Comparison of ENCODE assay signal across 44 mouse cellular contexts in genomic region chr11:53403638-53404037, GRCm38 (mm10). TPM values are rescaled to one million over a fixed set of nuclear protein-coding genes. Genes with fewer than 3 reads are reported as not detected.
"Had no signal": no experiment of that assay in that cellular context is flagged by ENCODE, and none has a peak within 500 bp of the region (broad histone marks: within the 10 kb centered on the region; RNA-seq: fewer than 3 reads in every experiment).

No protein-coding gene starts in this region.

- H3K9me3 ChIP-seq: limb, embryonic 10.5 days; limb, embryonic 12.5 days; limb, embryonic 13.5 days; limb, embryonic 15.5 days; liver, embryonic 12.5 days; liver, embryonic 13.5 days; liver, embryonic 15.5 days; lung, embryonic 15.5 days; megakaryocyte, embryonic 14.5 days; midbrain, embryonic 10.5 days; midbrain, embryonic 12.5 days; midbrain, embryonic 13.5 days; midbrain, embryonic 15.5 days; neural tube, embryonic 12.5 days had no signal

- H3K27me3 ChIP-seq: limb, embryonic 12.5 days; limb, embryonic 13.5 days; limb, embryonic 15.5 days; liver, embryonic 12.5 days; liver, embryonic 13.5 days; liver, embryonic 15.5 days; lung, embryonic 15.5 days; megakaryocyte, embryonic 14.5 days; midbrain, embryonic 12.5 days; midbrain, embryonic 13.5 days; midbrain, embryonic 15.5 days; neural tube, embryonic 12.5 days had no signal

- H3K9ac ChIP-seq: limb, embryonic 12.5 days; limb, embryonic 13.5 days; limb, embryonic 15.5 days; liver, embryonic 12.5 days; liver, embryonic 13.5 days; liver, embryonic 14.5 days; liver, embryonic 15.5 days; liver, postnatal 0 days; lung, embryonic 14.5 days; lung, embryonic 15.5 days; midbrain, embryonic 12.5 days; midbrain, embryonic 13.5 days; midbrain, embryonic 15.5 days; neural tube, embryonic 12.5 days had no signal

- H3K27ac ChIP-seq: limb, embryonic 10.5 days; limb, embryonic 12.5 days; limb, embryonic 13.5 days; limb, embryonic 15.5 days; liver, embryonic 12.5 days; liver, embryonic 13.5 days; liver, embryonic 14.5 days; liver, embryonic 15.5 days; lung, embryonic 15.5 days; macrophage; midbrain, embryonic 10.5 days; midbrain, embryonic 12.5 days; midbrain, embryonic 13.5 days; midbrain, embryonic 15.5 days; neural tube, embryonic 12.5 days had no signal

- H3K4me1 ChIP-seq: limb, embryonic 10.5 days; limb, embryonic 12.5 days; limb, embryonic 13.5 days; limb, embryonic 15.5 days; lung, embryonic 15.5 days; midbrain, embryonic 10.5 days; midbrain, embryonic 12.5 days; midbrain, embryonic 13.5 days; midbrain, embryonic 15.5 days; neural tube, embryonic 12.5 days had no signal

- H3K4me3 ChIP-seq: limb, embryonic 10.5 days; limb, embryonic 12.5 days; limb, embryonic 13.5 days; limb, embryonic 15.5 days; liver, embryonic 12.5 days; liver, embryonic 13.5 days; liver, embryonic 15.5 days; lung, embryonic 15.5 days; megakaryocyte, embryonic 14.5 days; midbrain, embryonic 10.5 days; midbrain, embryonic 12.5 days; midbrain, embryonic 13.5 days; midbrain, embryonic 15.5 days; myocyte; neural tube, embryonic 12.5 days had no signal

- DNase-seq: left cerebral cortex, postnatal 4 days; liver; liver, embryonic 13.5 days; liver, postnatal 0 days; lung, adult 18-20 months; lung, adult 2 months; lung, embryonic 14.5 days; lung, postnatal 10 days; lung, postnatal 14 days; lung, postnatal 36 days; lung, postnatal 4 days; midbrain, embryonic 14.5 days had no signal

RNA-seq across cellular contexts. Expression of gene Leap2, which starts 19.3 kb away (rescaled TPM):
- total RNA-seq: left cerebral cortex, postnatal 10 days; left cerebral cortex, postnatal 14 days; left cerebral cortex, postnatal 25 days; left cerebral cortex, postnatal 36 days; left cerebral cortex, postnatal 4 days; megakaryocyte progenitor cell, adult 5-6 weeks; megakaryocyte, adult 5-6 weeks; midbrain, postnatal 0 days; monocyte, adult 5-6 weeks had no signal
- polyA plus RNA-seq: limb, embryonic 10.5 days; limb, embryonic 11.5 days; limb, embryonic 14.5 days; limb, embryonic 15.5 days; lung, adult 2 months; lung, embryonic 14.5 days; lung, embryonic 15.5 days; lung, embryonic 16.5 days; lung, postnatal 0 days; macrophage; midbrain, embryonic 10.5 days; midbrain, embryonic 12.5 days; midbrain, embryonic 13.5 days; midbrain, embryonic 14.5 days; midbrain, embryonic 16.5 days; midbrain, postnatal 0 days; myocyte; neural tube, embryonic 11.5 days; neural tube, embryonic 12.5 days had no signal

RNA-seq across cellular contexts. Expression of gene Gdf9, which starts 27.2 kb away (rescaled TPM):
- total RNA-seq: monocyte, adult 5-6 weeks had no signal

RNA-seq across cellular contexts. Expression of gene Gm10447, which starts 53.3 kb away (rescaled TPM):
- total RNA-seq: left cerebral cortex, postnatal 10 days; left cerebral cortex, postnatal 14 days; left cerebral cortex, postnatal 4 days; megakaryocyte progenitor cell, adult 5-6 weeks; megakaryocyte-erythroid progenitor cell, adult 5-6 weeks; midbrain, postnatal 0 days; monocyte, adult 5-6 weeks had no signal
- polyA plus RNA-seq: lung, embryonic 14.5 days; lung, embryonic 15.5 days; lung, postnatal 0 days; macrophage; midbrain, embryonic 10.5 days; midbrain, embryonic 11.5 days; midbrain, embryonic 12.5 days; midbrain, embryonic 13.5 days; midbrain, embryonic 14.5 days; midbrain, embryonic 15.5 days; neural tube, embryonic 11.5 days had no signal
